Mouse (Mus musculus) E14TG2a.4 (cell line): ENCODE results near the gene Gcnt1.

ENCODE experiments used
- H3K27me3 ChIP-seq: 2 replicates; pipeline ENCODE4 v1.6.1; 2014; ENCODE audit warnings: low read length, control low read depth; ENCODE audit not compliant: insufficient read depth
- H3K36me3 ChIP-seq: 2 replicates; pipeline ENCODE4 v1.6.1; 2014; ENCODE audit warnings: low read length, control low read depth; ENCODE audit not compliant: insufficient read depth
- H3K4me1 ChIP-seq: replicated peaks from 2 replicates; pipeline ENCODE4 v1.6.1; 2014; ENCODE audit warnings: low read depth, low read length, control low read depth
- H3K4me3 ChIP-seq: replicated peaks from 2 replicates; pipeline ENCODE4 v1.5.1; 2014; ENCODE audit warnings: mild to moderate bottlenecking, low read length
- H3K9me3 ChIP-seq: 2 replicates; pipeline ENCODE4 v1.6.1; 2014; ENCODE audit warnings: low read length, control low read depth
- CTCF ChIP-seq: conservative IDR thresholded peaks from 2 replicates; pipeline ENCODE4 v1.5.1; 2014; ENCODE audit warnings: low read length
- NANOG ChIP-seq: IDR thresholded peaks from 2 replicates; pipeline ENCODE4 v1.6.1; 2014; ENCODE audit warnings: borderline replicate concordance, low read length, mixed read lengths
- POU5F1 ChIP-seq: IDR thresholded peaks from 2 replicates; pipeline ENCODE4 v1.6.1; 2014; ENCODE audit warnings: low read length, borderline replicate concordance

Gene Gcnt1

GRCm38 (mm10) chr19:17399965-17400364, 27.3 kb upstream of the Gcnt1 start:
- Histone ChIP-seq H3K9me3 (no peaks in the 10 kb centered on the region), H3K4me1 (peaks cover 11% of the 10 kb centered on the region), H3K36me3 (peaks cover 49% of the 10 kb centered on the region), H3K4me3 (no peak overlapping the region), H3K27me3 (no peaks in the 10 kb centered on the region)
- TF ChIP-seq POU5F1 = no peak

- no peak for TF ChIP-seq NANOG
- no peak for TF ChIP-seq CTCF
- no peak for TF ChIP-seq POU5F1
- H3K4me1 ChIP-seq = peaks cover 24% of the 10 kb centered on the region
- no peaks in the 10 kb centered on the region for H3K9me3 ChIP-seq
- H3K4me3 ChIP-seq = no peak overlapping the region
- H3K27me3 ChIP-seq = peaks cover 4% of the 10 kb centered on the region
- H3K36me3 ChIP-seq = peaks cover 49% of the 10 kb centered on the region
Measured at GRCm38 (mm10) chr19:17397922-17398321, 25.3 kb upstream of the Gcnt1 start.

GRCm38 (mm10) chr19:17396802-17397201, 24.2 kb upstream of the Gcnt1 start:
- Histone ChIP-seq H3K27me3 (peaks cover 8% of the 10 kb centered on the region), H3K9me3 (no peaks in the 10 kb centered on the region), H3K4me1 (peaks cover 27% of the 10 kb centered on the region), H3K36me3 (peaks cover 49% of the 10 kb centered on the region), H3K4me3 (no peak overlapping the region)
- TF ChIP-seq NANOG (no peak), CTCF (no peak), POU5F1 (no peak)

GRCm38 (mm10) chr19:17393841-17394591, 21.4 kb upstream of the Gcnt1 start, which contains the start of gene Rfk:
Rfk (plus strand) TSS chr19:17394043.
- TF ChIP-seq CTCF = no peak
- no peak for TF ChIP-seq NANOG
- no peak for TF ChIP-seq POU5F1
- Histone ChIP-seq H3K9me3 (no peaks in the 10 kb centered on the region), H3K36me3 (peaks cover 31% of the 10 kb centered on the region), H3K27me3 (peaks cover 8% of the 10 kb centered on the region), H3K4me1 (peaks cover 33% of the 10 kb centered on the region), H3K4me3 (peak within 1 kb of the TSS; percentile 97)

- peaks cover 19% of the 10 kb centered on the region for H3K36me3 ChIP-seq
- H3K4me3 ChIP-seq = no peak overlapping the region
- peaks cover 34% of the 10 kb centered on the region for H3K4me1 ChIP-seq
- TF ChIP-seq POU5F1 = no peak
- no peak for TF ChIP-seq CTCF
- no peak for TF ChIP-seq NANOG
- no peaks in the 10 kb centered on the region for H3K9me3 ChIP-seq
- H3K27me3 ChIP-seq = peaks cover 8% of the 10 kb centered on the region
Measured at GRCm38 (mm10) chr19:17392866-17393265, 20.2 kb upstream of the Gcnt1 start.

GRCm38 (mm10) chr19:17388404-17388803, 15.8 kb upstream of the Gcnt1 start:
- TF ChIP-seq POU5F1 = no peak
- TF ChIP-seq NANOG = no peak
- TF ChIP-seq CTCF = peak; percentile 55
- H3K4me1 ChIP-seq = peaks cover 15% of the 10 kb centered on the region
- H3K27me3 ChIP-seq = peaks cover 8% of the 10 kb centered on the region

GRCm38 (mm10) chr19:17386424-17386823, 13.8 kb upstream of the Gcnt1 start:
- H3K27me3 ChIP-seq = no peaks in the 10 kb centered on the region
- no peaks in the 10 kb centered on the region for H3K36me3 ChIP-seq
- H3K4me3 ChIP-seq = no peak overlapping the region
- TF ChIP-seq CTCF = no peak
- no peak for TF ChIP-seq POU5F1
- TF ChIP-seq NANOG = no peak
- H3K9me3 ChIP-seq = no peaks in the 10 kb centered on the region
- H3K4me1 ChIP-seq = peaks cover 7% of the 10 kb centered on the region

More at GRCm38 (mm10) chr19:17388404-17388803, 15.8 kb upstream of the Gcnt1 start:
- Histone ChIP-seq H3K4me3 (no peak overlapping the region), H3K9me3 (no peaks in the 10 kb centered on the region), H3K36me3 (no peaks in the 10 kb centered on the region)

- Histone ChIP-seq H3K4me1 (peaks cover 7% of the 10 kb centered on the region), H3K36me3 (no peaks in the 10 kb centered on the region), H3K4me3 (no peak overlapping the region), H3K27me3 (no peaks in the 10 kb centered on the region), H3K9me3 (no peaks in the 10 kb centered on the region)
- TF ChIP-seq CTCF (no peak), NANOG (no peak), POU5F1 (no peak)
Measured at GRCm38 (mm10) chr19:17385426-17385825, 12.8 kb upstream of the Gcnt1 start.

- no peak overlapping the region for H3K4me3 ChIP-seq
- H3K27me3 ChIP-seq = no peaks in the 10 kb centered on the region
- TF ChIP-seq POU5F1 = no peak
- TF ChIP-seq CTCF = no peak
- TF ChIP-seq NANOG = no peak
- H3K36me3 ChIP-seq = no peaks in the 10 kb centered on the region
- H3K4me1 ChIP-seq = peaks cover 7% of the 10 kb centered on the region
- no peaks in the 10 kb centered on the region for H3K9me3 ChIP-seq
Measured at GRCm38 (mm10) chr19:17385022-17385421, 12.4 kb upstream of the Gcnt1 start.
